Mouse (Mus musculus): ENCODE measurements at regions not wholly inside any gene's neighbourhood (a gene's known extent, or its start where the extent isn't known, plus 50 kb on each side); places are given as distances from the start of the nearest gene placed in this dataset.

DNA sequence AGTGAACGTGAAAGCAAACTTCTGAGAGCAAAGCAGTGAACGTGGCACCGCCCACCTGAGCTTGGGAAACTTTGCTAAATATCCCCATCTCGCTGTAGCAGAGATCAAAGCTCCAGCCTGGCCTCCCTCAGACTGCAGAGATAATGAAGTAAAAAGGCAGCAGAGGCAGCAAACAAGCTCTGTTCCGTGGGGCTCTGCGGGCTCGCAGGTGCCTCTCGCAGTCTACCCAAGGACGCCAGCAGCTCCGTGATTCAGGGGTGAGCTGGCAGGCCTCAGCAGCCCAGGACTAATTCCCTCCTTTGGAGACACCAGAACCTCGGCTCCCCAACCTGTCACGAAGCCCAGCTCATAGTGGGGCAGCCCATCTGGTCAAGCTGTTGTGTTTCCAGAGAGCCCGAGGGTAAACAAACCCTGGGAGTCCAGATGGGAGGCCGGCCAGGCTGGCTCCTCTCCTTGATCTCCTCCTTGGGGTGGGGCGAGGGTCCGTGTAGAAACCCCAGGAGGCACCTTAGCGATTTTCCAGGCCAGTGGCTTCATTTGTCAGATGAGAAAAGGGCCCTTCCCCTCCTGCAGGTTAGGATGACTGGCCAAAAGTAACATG, 182.7 kb downstream of the Wdr11 start:
- no peak for DNase-seq
- Histone ChIP-seq H3K79me2 (replicated peaks; ENCODE audit: control insufficient read depth, insufficient read depth, low read length) (no peaks in the 10 kb centered on the region), H3K27me3 (ENCODE audit: control insufficient read depth, insufficient read depth, low read length) (no peaks in the 10 kb centered on the region), H3K36me3 (ENCODE audit: control insufficient read depth, insufficient read depth, low read length) (no peaks in the 10 kb centered on the region), H3K27ac (no peak overlapping the region), H3K4me3 (no peak overlapping the region), H3K4me1 (ENCODE audit: control insufficient read depth, insufficient read depth, low read length) (no peaks in the 10 kb centered on the region), H3K9ac (ENCODE audit: low read depth, low read length) (no peak overlapping the region)
- intact Hi-C loops (cut with DNase I), result no loop called here
- 18% methylated on average over 17 of the region's 17 CpGs for WGBS
- TF ChIP-seq POLR2A (IDR thresholded peaks at IDR 0.05; ENCODE audit: insufficient read depth, low read depth, low read length) (no peak), EP300 (IDR thresholded peaks at IDR 0.05; ENCODE audit: insufficient read depth, low read depth, low read length) (no peak), CTCF (IDR thresholded peaks at IDR 0.05) (no peak)

DNA sequence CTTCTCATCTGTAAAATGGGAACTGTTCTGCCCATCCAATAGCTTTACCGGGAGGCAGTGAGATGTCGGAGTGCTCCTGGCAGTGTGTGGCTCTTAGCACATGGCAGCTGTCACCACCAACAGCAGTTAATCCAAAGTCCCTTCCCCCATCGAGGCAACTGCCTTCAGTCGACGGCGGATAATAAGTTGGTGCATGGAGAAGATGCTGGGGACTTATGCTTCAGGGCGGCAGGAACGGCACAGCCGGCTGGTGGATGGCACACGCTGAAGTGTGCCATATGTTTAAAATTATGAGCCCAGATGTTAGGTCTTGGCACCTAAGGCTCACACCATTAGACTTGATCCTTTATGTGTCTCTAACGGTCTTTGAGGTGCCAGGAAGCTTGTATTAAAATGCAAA, 183.5 kb downstream of the Wdr11 start:
- Histone ChIP-seq H3K9ac (ENCODE audit: low read depth, low read length) (no peak overlapping the region), H3K27me3 (ENCODE audit: control insufficient read depth, insufficient read depth, low read length) (no peaks in the 10 kb centered on the region), H3K4me1 (ENCODE audit: control insufficient read depth, insufficient read depth, low read length) (no peaks in the 10 kb centered on the region), H3K27ac (no peak overlapping the region), H3K4me3 (no peak overlapping the region), H3K79me2 (replicated peaks; ENCODE audit: control insufficient read depth, insufficient read depth, low read length) (no peaks in the 10 kb centered on the region), H3K36me3 (ENCODE audit: control insufficient read depth, insufficient read depth, low read length) (no peaks in the 10 kb centered on the region)
- intact Hi-C loops (cut with DNase I), result no loop called here
- TF ChIP-seq POLR2A (IDR thresholded peaks at IDR 0.05; ENCODE audit: insufficient read depth, low read depth, low read length), result no peak
- TF ChIP-seq EP300 (IDR thresholded peaks at IDR 0.05; ENCODE audit: insufficient read depth, low read depth, low read length), result no peak
- no peak for DNase-seq
- WGBS, result 81% methylated on average over 11 of the region's 11 CpGs

DNA sequence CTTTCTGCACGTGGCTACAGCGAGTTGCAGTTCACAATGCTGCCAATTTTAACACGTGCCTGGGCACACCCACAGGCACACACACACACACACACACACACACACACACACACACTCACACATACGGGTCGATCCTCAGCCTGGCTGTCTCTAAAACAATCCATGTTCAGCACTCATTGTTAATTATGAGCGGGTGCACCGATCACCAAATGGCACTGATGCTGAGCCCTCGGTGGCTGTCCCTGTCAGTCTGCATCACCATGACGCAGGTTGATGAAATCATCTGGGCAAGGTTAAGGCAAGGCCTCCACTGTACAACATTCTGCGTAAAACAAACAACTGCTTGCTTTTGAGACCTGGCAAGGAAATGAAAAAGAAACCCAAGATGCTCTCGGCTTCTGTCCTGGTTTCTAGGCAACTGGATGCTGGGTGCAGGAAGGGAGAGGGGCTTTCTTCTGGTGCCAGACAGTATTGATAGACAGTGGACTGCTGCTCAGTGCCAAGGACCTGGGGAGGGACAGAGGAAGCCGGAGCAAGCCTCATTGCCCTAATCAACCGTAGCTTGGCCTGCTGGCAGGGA, 187.3 kb downstream of the Wdr11 start:
- intact Hi-C loops (cut with DNase I), result no loop called here
- no peak for DNase-seq
- Histone ChIP-seq H3K4me1 (ENCODE audit: control insufficient read depth, insufficient read depth, low read length) (no peaks in the 10 kb centered on the region), H3K36me3 (ENCODE audit: control insufficient read depth, insufficient read depth, low read length) (no peaks in the 10 kb centered on the region), H3K9ac (ENCODE audit: low read depth, low read length) (no peak overlapping the region), H3K27ac (no peak overlapping the region), H3K79me2 (replicated peaks; ENCODE audit: control insufficient read depth, insufficient read depth, low read length) (no peaks in the 10 kb centered on the region), H3K4me3 (no peak overlapping the region), H3K27me3 (ENCODE audit: control insufficient read depth, insufficient read depth, low read length) (no peaks in the 10 kb centered on the region)
- TF ChIP-seq CTCF (IDR thresholded peaks at IDR 0.05), result no peak
- no peak for TF ChIP-seq POLR2A (IDR thresholded peaks at IDR 0.05; ENCODE audit: insufficient read depth, low read depth, low read length)
- TF ChIP-seq EP300 (IDR thresholded peaks at IDR 0.05; ENCODE audit: insufficient read depth, low read depth, low read length), result no peak
- WGBS, result 42% methylated on average over 13 of the region's 13 CpGs

DNA sequence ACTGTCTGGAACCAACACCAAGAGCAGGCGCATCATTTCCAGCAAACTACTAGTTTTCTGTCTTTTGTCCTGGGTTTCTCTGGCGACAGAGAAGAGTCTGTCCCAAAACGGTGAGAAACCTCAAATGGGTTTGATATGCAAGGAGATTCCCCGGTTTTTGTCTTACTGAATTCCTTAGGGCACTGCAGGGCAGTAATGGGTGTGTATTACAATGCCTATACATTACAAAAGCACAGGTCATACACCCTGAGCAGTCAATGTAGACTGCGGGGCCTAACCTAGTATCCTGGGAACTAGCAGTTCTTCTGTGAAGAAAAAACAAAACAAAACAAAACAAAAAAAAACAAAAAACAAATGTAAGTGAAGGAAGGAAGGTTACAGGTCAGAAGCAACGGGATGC, 188.3 kb downstream of the Wdr11 start:
- H3K27me3 ChIP-seq (ENCODE audit: control insufficient read depth, insufficient read depth, low read length), result no peaks in the 10 kb centered on the region
- no peak overlapping the region for H3K27ac ChIP-seq
- intact Hi-C loops (cut with DNase I), result no loop called here
- WGBS, result 76% methylated on average over 6 of the region's 6 CpGs
- no peak for TF ChIP-seq POLR2A (IDR thresholded peaks at IDR 0.05; ENCODE audit: insufficient read depth, low read depth, low read length)
- TF ChIP-seq CTCF (IDR thresholded peaks at IDR 0.05), result no peak
- TF ChIP-seq EP300 (IDR thresholded peaks at IDR 0.05; ENCODE audit: insufficient read depth, low read depth, low read length), result no peak
- no peaks in the 10 kb centered on the region for H3K4me1 ChIP-seq (ENCODE audit: control insufficient read depth, insufficient read depth, low read length)
- no peaks in the 10 kb centered on the region for H3K79me2 ChIP-seq (replicated peaks; ENCODE audit: control insufficient read depth, insufficient read depth, low read length)
- DNase-seq, result no peak
- no peak overlapping the region for H3K9ac ChIP-seq (ENCODE audit: low read depth, low read length)
- H3K4me3 ChIP-seq, result no peak overlapping the region
- no peaks in the 10 kb centered on the region for H3K36me3 ChIP-seq (ENCODE audit: control insufficient read depth, insufficient read depth, low read length)

DNA sequence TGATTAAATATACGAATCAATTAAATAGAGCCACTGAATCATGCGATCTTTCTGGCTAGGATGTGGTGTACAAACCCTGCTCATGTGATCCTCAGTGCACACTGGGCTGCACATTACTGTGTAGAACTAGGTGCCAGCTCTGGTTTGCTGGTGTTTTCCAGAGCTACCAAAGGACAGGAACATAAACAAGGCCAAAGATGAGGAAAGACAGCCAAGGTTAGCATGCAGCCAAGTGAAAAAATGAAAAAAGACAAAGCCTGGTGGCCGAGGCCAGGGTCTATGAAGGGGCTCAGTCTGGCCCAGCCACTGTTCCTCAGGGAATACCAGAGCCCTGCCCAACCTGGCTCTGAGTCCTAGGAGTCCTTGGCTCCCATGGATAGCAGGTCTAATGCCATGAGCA, 190.1 kb downstream of the Wdr11 start:
- Histone ChIP-seq H3K27me3 (ENCODE audit: control insufficient read depth, insufficient read depth, low read length) (no peaks in the 10 kb centered on the region), H3K79me2 (replicated peaks; ENCODE audit: control insufficient read depth, insufficient read depth, low read length) (no peaks in the 10 kb centered on the region), H3K4me3 (no peak overlapping the region), H3K27ac (no peak overlapping the region), H3K4me1 (ENCODE audit: control insufficient read depth, insufficient read depth, low read length) (no peaks in the 10 kb centered on the region), H3K9ac (ENCODE audit: low read depth, low read length) (no peak overlapping the region), H3K36me3 (ENCODE audit: control insufficient read depth, insufficient read depth, low read length) (no peaks in the 10 kb centered on the region)
- DNase-seq, result no peak
- WGBS, result 69% methylated on average over 3 of the region's 3 CpGs
- intact Hi-C loops (cut with DNase I), result no loop called here
- TF ChIP-seq POLR2A (IDR thresholded peaks at IDR 0.05; ENCODE audit: insufficient read depth, low read depth, low read length) (no peak), EP300 (IDR thresholded peaks at IDR 0.05; ENCODE audit: insufficient read depth, low read depth, low read length) (no peak), CTCF (IDR thresholded peaks at IDR 0.05) (no peak)

DNA sequence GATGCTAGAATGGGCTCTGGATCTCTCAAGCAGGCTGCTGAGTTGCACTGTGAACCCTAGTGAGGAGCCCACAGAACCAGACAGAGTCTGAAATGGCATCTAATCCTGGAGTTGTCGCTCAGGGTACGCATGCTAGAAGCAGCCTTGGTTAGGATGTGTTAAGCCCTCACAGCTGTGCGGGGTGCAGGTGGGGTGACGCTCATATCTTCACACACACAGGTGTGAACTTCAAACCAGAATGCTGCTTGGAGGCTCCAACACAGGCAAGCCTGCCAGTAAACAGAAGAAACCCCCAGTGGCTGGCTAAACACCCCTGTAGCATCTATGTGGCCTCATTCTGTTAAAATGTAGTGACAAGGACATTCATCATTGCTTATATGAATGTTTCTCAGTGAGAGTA, 193.3 kb downstream of the Wdr11 start:
- no peak overlapping the region for H3K4me3 ChIP-seq
- WGBS, result 82% methylated on average over 4 of the region's 4 CpGs
- H3K4me1 ChIP-seq (ENCODE audit: control insufficient read depth, insufficient read depth, low read length), result no peaks in the 10 kb centered on the region
- no peak for TF ChIP-seq POLR2A (IDR thresholded peaks at IDR 0.05; ENCODE audit: insufficient read depth, low read depth, low read length)
- no peak for TF ChIP-seq EP300 (IDR thresholded peaks at IDR 0.05; ENCODE audit: insufficient read depth, low read depth, low read length)
- intact Hi-C loops (cut with DNase I), result no loop called here
- no peaks in the 10 kb centered on the region for H3K36me3 ChIP-seq (ENCODE audit: control insufficient read depth, insufficient read depth, low read length)
- no peaks in the 10 kb centered on the region for H3K79me2 ChIP-seq (replicated peaks; ENCODE audit: control insufficient read depth, insufficient read depth, low read length)
- H3K9ac ChIP-seq (ENCODE audit: low read depth, low read length), result no peak overlapping the region
- no peaks in the 10 kb centered on the region for H3K27me3 ChIP-seq (ENCODE audit: control insufficient read depth, insufficient read depth, low read length)
- no peak for DNase-seq
- H3K27ac ChIP-seq, result no peak overlapping the region

Measured in heart, adult 2 months (tissue).